Mouse (Mus musculus) kidney, postnatal 36 days (tissue): ENCODE data around the gene Dcdc2b.

Experiments
- DNase-seq, 2 experiments: peaks; one replicate each; pipeline ENCODE4 v3.0.0; 2021 to 2022; ENCODE audit warnings: mixed read lengths in 2 of 2

Gene Dcdc2b

GRCm38 (mm10) chr4:129577688-129578087 lies 36.4 kb downstream of the Dcdc2b start:
- no peak for DNase-seq

GRCm38 (mm10) chr4:129576863-129577491 lies 37.1 kb downstream of the Dcdc2b start:
- DNase-seq = peak; percentile 84 to 89

- DNase-seq = peak; percentile 39 to 48
Observed at GRCm38 (mm10) chr4:129575171-129575844, 38.7 kb downstream of the Dcdc2b start.

- no peak for DNase-seq
Observed at GRCm38 (mm10) chr4:129573430-129573829, 40.6 kb downstream of the Dcdc2b start, which contains the start of gene Lck. Gene Lck (minus strand): TSS chr4:129573641.

GRCm38 (mm10) chr4:129573093-129573370 lies 41.0 kb downstream of the Dcdc2b start:
- no peak for DNase-seq

- peak; percentile 29 to 62 for DNase-seq
Observed at GRCm38 (mm10) chr4:129572236-129573092, 41.6 kb downstream of the Dcdc2b start.

DNA sequence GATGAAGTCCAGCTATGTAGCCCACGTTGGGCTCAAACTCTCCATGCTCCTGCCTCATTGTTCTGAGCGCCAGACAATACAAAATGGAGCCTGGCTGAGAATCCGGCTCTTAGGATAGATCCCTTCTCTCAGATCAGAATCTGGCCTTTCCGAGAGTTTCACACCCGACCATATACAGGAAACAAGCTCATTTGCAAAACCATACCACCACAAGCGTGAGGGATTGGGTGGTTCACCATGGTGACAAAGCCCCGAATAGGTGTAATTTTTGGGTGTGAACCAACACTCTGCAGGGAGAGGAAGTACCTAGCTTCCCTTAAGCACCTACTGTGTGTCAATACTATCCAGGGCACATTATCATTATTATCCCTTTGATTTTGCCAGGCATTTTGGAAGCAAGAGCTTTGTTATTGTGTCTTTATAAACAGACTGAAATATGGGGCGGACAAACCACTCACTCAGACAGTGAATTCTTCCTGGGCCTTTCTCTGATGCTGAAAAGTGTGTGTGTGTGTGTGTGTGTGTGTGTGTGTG lies 42.4 kb downstream of the Dcdc2b start:
- DNase-seq = no peak

GRCm38 (mm10) chr4:129570028-129570427 lies 44.0 kb downstream of the Dcdc2b start:
- no peak for DNase-seq

DNA sequence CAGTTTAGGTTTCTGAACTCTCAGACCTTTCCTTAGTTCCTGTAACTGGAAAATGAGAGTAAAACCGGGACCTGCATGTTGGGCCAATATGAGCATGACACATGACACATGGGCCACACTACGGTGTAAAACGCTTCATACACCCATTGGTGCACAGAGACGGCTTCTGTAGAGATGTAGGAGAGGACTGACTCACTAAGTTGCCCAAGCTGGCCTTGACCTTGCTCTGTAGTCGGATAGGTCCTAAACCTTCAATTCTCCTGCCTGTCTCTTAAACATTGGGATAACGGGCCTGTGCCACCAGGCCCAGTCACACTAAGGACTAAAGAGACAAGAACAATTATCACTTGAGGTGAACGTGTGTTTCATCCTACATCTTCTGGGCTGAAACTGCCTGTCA lies 45.7 kb downstream of the Dcdc2b start:
- DNase-seq = no peak

DNA sequence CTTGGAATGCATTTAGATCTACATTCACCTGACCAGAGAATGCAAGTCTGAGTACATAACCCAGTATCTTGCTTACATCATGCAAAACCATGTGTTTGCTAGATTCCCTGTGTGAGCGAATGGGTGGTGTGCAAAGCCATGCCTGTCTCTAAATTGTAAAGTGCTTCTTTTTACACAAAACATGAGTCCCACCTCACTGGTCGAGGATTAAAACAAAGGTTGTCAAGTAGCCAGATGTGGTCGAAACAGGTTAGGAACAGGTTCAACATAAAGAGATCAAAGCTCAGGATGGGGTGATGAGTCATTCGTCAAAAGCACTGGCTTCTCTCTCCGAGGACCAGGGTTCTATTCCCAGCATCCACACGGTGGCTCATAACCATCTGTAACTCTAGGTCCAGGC lies 48.9 kb downstream of the Dcdc2b start:
- DNase-seq = no peak

- DNase-seq = no peak
Observed at GRCm38 (mm10) chr4:129563718-129564117, 50.3 kb downstream of the Dcdc2b start.

GRCm38 (mm10) chr4:129561184-129561583 lies 52.9 kb downstream of the Dcdc2b start:
- DNase-seq = no peak
